Mouse (Mus musculus) olfactory bulb, adult 2 months (tissue): Measurements from ENCODE around the gene Sox13. TPM values are rescaled to one million over a fixed set of nuclear protein-coding genes. Genes with fewer than 3 reads are reported as not detected.

Source experiments
- H3K27ac ChIP-seq: fragments of 200-500 bp; 2 replicates; pipeline ENCODE4 v1.5.1; 2012; ENCODE audit warnings: low read depth, low read length; ENCODE audit not compliant: insufficient read depth
- H3K4me1 ChIP-seq: fragments of 200-500 bp; 2 replicates; pipeline ENCODE4 v1.6.1; 2012; ENCODE audit warnings: low read length; ENCODE audit not compliant: control insufficient read depth, insufficient read depth
- H3K4me3 ChIP-seq: fragments of 200-500 bp; 2 replicates; pipeline ENCODE4 v1.5.1; 2012; ENCODE audit warnings: mild to moderate bottlenecking, low read depth, low read length, moderate library complexity; ENCODE audit not compliant: insufficient read depth
- CTCF ChIP-seq: fragments of 200-500 bp; IDR thresholded peaks from 2 replicates; pipeline ENCODE4 v1.5.1; 2012; ENCODE audit warnings: low read depth, mild to moderate bottlenecking, low read length, moderate library complexity; ENCODE audit not compliant: insufficient read depth
- POLR2A ChIP-seq: fragments of 200-500 bp; IDR thresholded peaks from 2 replicates; pipeline ENCODE4 v1.6.1; 2012; ENCODE audit warnings: mild to moderate bottlenecking, low read depth, low read length, moderate library complexity; ENCODE audit not compliant: insufficient read depth
- WGBS: fragments of 180-500 bp; shearing (Covaris S2); methylation state at CpG from one replicate; pipeline ENCODE4 v1.1.7; 2018; 5-methylcytosine and 5-hydroxymethylcytosine counted together
- polyA plus RNA-seq: library from polyadenylated mRNA; stranded (reverse); fragments of >200 nt; gene quantifications from 2 replicates; pipeline ENCODE4 v1.2.4, GENCODE M21; 2012; ENCODE audit warnings: low replicate concordance; ENCODE audit not compliant: missing spikeins, insufficient read depth, insufficient read length

The Sox13 gene
- polyA plus RNA-seq, 1 experiment, result not detected

GRCm38 (mm10) chr1:133333937-133334336 is 90.2 kb downstream of the Sox13 start:
- no peak overlapping the region for H3K27ac ChIP-seq
- H3K4me1 ChIP-seq, result peaks cover 7% of the 10 kb centered on the region
- TF ChIP-seq POLR2A (no peak), CTCF (no peak)
- WGBS, result 53% methylated on average over 6 of the region's 6 CpGs
- H3K4me3 ChIP-seq, result no peak overlapping the region

GRCm38 (mm10) chr1:133332656-133333430 is 91.3 kb downstream of the Sox13 start:
- H3K4me3 ChIP-seq, result no peak overlapping the region
- H3K4me1 ChIP-seq, result peaks cover 7% of the 10 kb centered on the region
- WGBS, result 93% methylated on average over 11 of the region's 11 CpGs
- no peak for TF ChIP-seq POLR2A
- no peak for TF ChIP-seq CTCF
- H3K27ac ChIP-seq, result no peak overlapping the region

Other genes starting within 250 kb of the Sox13 start
- not detected in 2 replicates for gene Golt1a, start 114.6 kb downstream of the Sox13 start, polyA plus RNA-seq
- not detected in 2 replicates for gene Kiss1, start 102.5 kb downstream of the Sox13 start, polyA plus RNA-seq
- not detected in 2 replicates for gene Ren1, start 73.9 kb downstream of the Sox13 start, polyA plus RNA-seq
- gene Etnk2, start 60.8 kb downstream of the Sox13 start, polyA plus RNA-seq, result not detected in 2 replicates
- not detected in 2 replicates for gene Snrpe, start 185.9 kb upstream of the Sox13 start, polyA plus RNA-seq
- not detected in 2 replicates for gene Zbed6, start 236.5 kb upstream of the Sox13 start, polyA plus RNA-seq
- gene Gm38394, start 236.9 kb upstream of the Sox13 start, polyA plus RNA-seq, result 61.0 TPM in 1 of 2 replicates, not detected in the other